In genomic region chr13:58808381-58808821, GRCm38 (mm10) we compare ENCODE assay signal across 8 mouse cellular contexts. TPM values are rescaled to one million over a fixed set of nuclear protein-coding genes. Genes with fewer than 3 reads are reported as not detected.
DNase-seq lines count a peak whose midpoint lies in the region; ATAC-seq and TF ChIP-seq lines count a peak whose summit lies in the region.

No protein-coding gene starts in this region.

- no peak overlapping the region for H3K27ac ChIP-seq in forebrain, embryonic 11.5 days (ENCODE audit: low read depth, low read length)
- H3K27ac ChIP-seq in midbrain, embryonic 12.5 days (replicated peaks) = peak overlapping the region; percentile 85
- H3K27ac ChIP-seq in stomach, postnatal 0 days (replicated peaks) = no peak overlapping the region

- DNase-seq in G1E (ENCODE audit: low spot score) = no peak
- DNase-seq in brain, embryonic 14.5 days (ENCODE audit: low read depth) = peak; percentile 74
- DNase-seq in forebrain, embryonic 11.5 days (ENCODE audit: low spot score) = peak; percentile 79
- DNase-seq in heart, postnatal 36 days = peak; percentile 14 to 16
- DNase-seq in left cerebral cortex, adult 8-10 months (ENCODE audit: low spot score in 2 of 2) = peak; percentile 61 to 77
- DNase-seq in stomach, postnatal 0 days (ENCODE audit: low spot score) = peak; percentile 15
- no peak for DNase-seq in urinary bladder, postnatal 14 days (ENCODE audit: low spot score)

- no peak for TF ChIP-seq POLR2A in brain, embryonic 14.5 days (IDR thresholded peaks at IDR 0.05; ENCODE audit: borderline replicate concordance, extremely low read depth, insufficient read depth, insufficient read length, poor library complexity, severe bottlenecking)

- no peaks in the 10 kb centered on the region for H3K4me1 ChIP-seq in G1E (ENCODE audit: insufficient read depth, low read depth, low read length)
- H3K4me1 ChIP-seq in forebrain, embryonic 11.5 days (replicated peaks; ENCODE audit: control insufficient read depth, insufficient read depth, low read length) = 0 out of 2 replicates have a peak, but pooled peaks cover 2% of the 10 kb centered on the region
- peaks cover 31% of the 10 kb centered on the region for H3K4me1 ChIP-seq in midbrain, embryonic 12.5 days
- H3K4me1 ChIP-seq in stomach, postnatal 0 days (replicated peaks; ENCODE audit: control insufficient read depth, insufficient read depth) = no peaks in the 10 kb centered on the region

- peak overlapping the region; percentile 97 for H3K4me2 ChIP-seq in forebrain, embryonic 11.5 days (ENCODE audit: low read depth, low read length, severe bottlenecking)
- H3K4me2 ChIP-seq in midbrain, embryonic 12.5 days (replicated peaks) = peak overlapping the region; percentile 81
- peak overlapping the region; percentile 82 for H3K4me2 ChIP-seq in stomach, postnatal 0 days (replicated peaks; ENCODE audit: low read depth)

- peak overlapping the region; percentile 45; the same call in 1 of the 2 replicates for H3K4me3 ChIP-seq in G1E (ENCODE audit: low read depth, low read length)
- H3K4me3 ChIP-seq in forebrain, embryonic 11.5 days (ENCODE audit: low read depth, low read length) = peak overlapping the region; percentile 67
- peak overlapping the region; percentile 84 for H3K4me3 ChIP-seq in midbrain, embryonic 12.5 days
- H3K4me3 ChIP-seq in stomach, postnatal 0 days (ENCODE audit: low read depth, low read length) = peak overlapping the region; percentile 45

- peak overlapping the region; percentile 79 for H3K9ac ChIP-seq in forebrain, embryonic 11.5 days (ENCODE audit: low read length)
- H3K9ac ChIP-seq in midbrain, embryonic 12.5 days (replicated peaks) = peak overlapping the region; percentile 91
- no peak overlapping the region for H3K9ac ChIP-seq in stomach, postnatal 0 days (ENCODE audit: low read length)

- no peak for ATAC-seq in G1E (ENCODE audit: extremely low read depth, insufficient number of reproducible peaks, low FRiP score, poor library complexity, severe bottlenecking)
- peak; percentile 57 for ATAC-seq in forebrain, embryonic 11.5 days (replicated peaks; ENCODE audit: low FRiP score)
- ATAC-seq in midbrain, embryonic 12.5 days (ENCODE audit: low FRiP score, low read depth) = peak; percentile 63
- no peak for ATAC-seq in stomach, postnatal 0 days (ENCODE audit: low FRiP score, low TSS enrichment)

- WGBS in forebrain, embryonic 11.5 days = under 1% methylated on average over 32 of the region's 32 CpGs
- WGBS in midbrain, embryonic 12.5 days = 2% methylated on average over 32 of the region's 32 CpGs
- WGBS in stomach, postnatal 0 days = 1% methylated on average over 31 of the region's 32 CpGs

- intact Hi-C loops in heart, postnatal 36 days (cut with DNase I) = loop anchor here (5.0 kb wide), 1 partner anchor 166 kb away; no protein-coding TSS in a partner anchor

- H3K9me3 ChIP-seq in G1E (replicated peaks) = peaks cover 65% of the 10 kb centered on the region
- H3K9me3 ChIP-seq in forebrain, embryonic 11.5 days (ENCODE audit: control insufficient read depth, low read length) = no peaks in the 10 kb centered on the region; the same call in 1 of the 2 replicates
- 0 out of 2 replicates have a peak, but pooled peaks cover 3% of the 10 kb centered on the region for H3K9me3 ChIP-seq in midbrain, embryonic 12.5 days
- H3K9me3 ChIP-seq in stomach, postnatal 0 days (ENCODE audit: control insufficient read depth, low read length) = no peaks in the 10 kb centered on the region

- H3K27me3 ChIP-seq in G1E (ENCODE audit: insufficient read depth, low read length) = no peaks in the 10 kb centered on the region
- peaks cover 4% of the 10 kb centered on the region; the same call in 1 of the 2 replicates for H3K27me3 ChIP-seq in forebrain, embryonic 11.5 days (ENCODE audit: control insufficient read depth, insufficient read depth, low read length)
- H3K27me3 ChIP-seq in midbrain, embryonic 12.5 days = peaks cover 21% of the 10 kb centered on the region
- peaks cover 14% of the 10 kb centered on the region; the same call in 1 of the 2 replicates for H3K27me3 ChIP-seq in stomach, postnatal 0 days (ENCODE audit: control insufficient read depth, insufficient read depth, low read length)

- no peak for TF ChIP-seq EP300 in stomach, postnatal 0 days (optimal IDR thresholded peaks at IDR 0.05)

- H3K36me3 ChIP-seq in G1E (replicated peaks) = no peaks in the 10 kb centered on the region
- no peaks in the 10 kb centered on the region for H3K36me3 ChIP-seq in forebrain, embryonic 11.5 days (ENCODE audit: control insufficient read depth, insufficient read depth, low read length)
- H3K36me3 ChIP-seq in midbrain, embryonic 12.5 days = no peaks in the 10 kb centered on the region
- no peaks in the 10 kb centered on the region for H3K36me3 ChIP-seq in stomach, postnatal 0 days (ENCODE audit: control insufficient read depth, insufficient read depth, low read length)

- TF ChIP-seq CTCF in G1E (IDR thresholded peaks at IDR 0.05; ENCODE audit: low read depth, low read length) = no peak
- TF ChIP-seq CTCF in brain, embryonic 14.5 days (IDR thresholded peaks at IDR 0.05; ENCODE audit: borderline replicate concordance, extremely low read depth, insufficient read depth, insufficient read length) = 0 out of 2 replicates have a peak, but pooled peaks have one; percentile 0
- 0 out of 2 replicates have a peak, but pooled peaks have one; percentile 7 for TF ChIP-seq CTCF in stomach, postnatal 0 days (IDR thresholded peaks at IDR 0.05; ENCODE audit: low read depth)

RNA-seq across cellular contexts. Expression of gene Ntrk2, which starts 2.0 kb away (rescaled TPM):
- total RNA-seq in G1E (2014; fragmentation: Nextera tagmentation) = not detected in 2 replicates
- 0.11 and 0.12 TPM in 2 replicates for total RNA-seq in G1E (2017)
- not detected in 2 replicates for polyA plus RNA-seq in G1E (2012)
- 42.7 and 65.4 TPM in 2 replicates for polyA plus RNA-seq in brain, embryonic 14.5 days (2012; rRNA removed)
- 45.0 and 45.6 TPM in 2 replicates for polyA plus RNA-seq in forebrain, embryonic 11.5 days (2014; fragmentation: Nextera tagmentation; extraction: Ambion mirVana)
- total RNA-seq in heart, postnatal 36 days (2021) = 1 to 10 TPM in 1 of 2 experiments, under 1 TPM in 1; 0.95 to 1.6 TPM
- 100 to 1,000 TPM; 351 to 384 (median 372) TPM for total RNA-seq in left cerebral cortex, adult 8-10 months (2022)
- 50.1 and 63.7 TPM in 2 replicates for polyA plus RNA-seq in midbrain, embryonic 12.5 days (2016; fragmentation: Nextera tagmentation; extraction: Ambion mirVana)
- 1.7 and 1.9 TPM in 2 replicates for polyA plus RNA-seq in stomach, postnatal 0 days (2015; fragmentation: Nextera tagmentation; extraction: Ambion mirVana)

Comparison
In these comparisons a context has a peak if more than half of its experiments do, and no peak if none do; other contexts are left out.
1. ATAC-seq: peak in forebrain, embryonic 11.5 days (single experiment) and midbrain, embryonic 12.5 days (single experiment); none in G1E (single experiment) and stomach, postnatal 0 days (single experiment).
2. DNase-seq: peak in brain, embryonic 14.5 days (single experiment), forebrain, embryonic 11.5 days (single experiment), heart, postnatal 36 days (2 of 2), left cerebral cortex, adult 8-10 months (2 of 2) and stomach, postnatal 0 days (single experiment); none in G1E (single experiment) and urinary bladder, postnatal 14 days (single experiment).
3. RNA of gene Ntrk2, which starts 2.0 kb away (polyA plus RNA-seq): 42.7 to 65.4 TPM in brain, embryonic 14.5 days, 50.1 to 63.7 TPM in midbrain, embryonic 12.5 days and 45.0 to 45.6 TPM in forebrain, embryonic 11.5 days; 1.7 to 1.9 TPM in stomach, postnatal 0 days and not detected in G1E; every median in the first group is over 10 times any median in the second.
4. Peak in every context shown above with its lines, with median percentiles within 50 percentile points of each other: H3K4me3 ChIP-seq and H3K4me2 ChIP-seq.